Mouse (Mus musculus): Measurements from ENCODE around the gene Cmpk2. TPM values are rescaled to one million over a fixed set of nuclear protein-coding genes. Genes with fewer than 3 reads are reported as not detected.
"Not testable (repeated sequence)": the region's sequence is repeated elsewhere in the genome, so short reads cannot be mapped to it uniquely, and the experiment has no call there.

Cmpk2 gene
- 11.7 and 11.8 TPM in 2 replicates for polyA plus RNA-seq (2014; fragmentation: Nextera tagmentation; extraction: Ambion mirVana)

DNA sequence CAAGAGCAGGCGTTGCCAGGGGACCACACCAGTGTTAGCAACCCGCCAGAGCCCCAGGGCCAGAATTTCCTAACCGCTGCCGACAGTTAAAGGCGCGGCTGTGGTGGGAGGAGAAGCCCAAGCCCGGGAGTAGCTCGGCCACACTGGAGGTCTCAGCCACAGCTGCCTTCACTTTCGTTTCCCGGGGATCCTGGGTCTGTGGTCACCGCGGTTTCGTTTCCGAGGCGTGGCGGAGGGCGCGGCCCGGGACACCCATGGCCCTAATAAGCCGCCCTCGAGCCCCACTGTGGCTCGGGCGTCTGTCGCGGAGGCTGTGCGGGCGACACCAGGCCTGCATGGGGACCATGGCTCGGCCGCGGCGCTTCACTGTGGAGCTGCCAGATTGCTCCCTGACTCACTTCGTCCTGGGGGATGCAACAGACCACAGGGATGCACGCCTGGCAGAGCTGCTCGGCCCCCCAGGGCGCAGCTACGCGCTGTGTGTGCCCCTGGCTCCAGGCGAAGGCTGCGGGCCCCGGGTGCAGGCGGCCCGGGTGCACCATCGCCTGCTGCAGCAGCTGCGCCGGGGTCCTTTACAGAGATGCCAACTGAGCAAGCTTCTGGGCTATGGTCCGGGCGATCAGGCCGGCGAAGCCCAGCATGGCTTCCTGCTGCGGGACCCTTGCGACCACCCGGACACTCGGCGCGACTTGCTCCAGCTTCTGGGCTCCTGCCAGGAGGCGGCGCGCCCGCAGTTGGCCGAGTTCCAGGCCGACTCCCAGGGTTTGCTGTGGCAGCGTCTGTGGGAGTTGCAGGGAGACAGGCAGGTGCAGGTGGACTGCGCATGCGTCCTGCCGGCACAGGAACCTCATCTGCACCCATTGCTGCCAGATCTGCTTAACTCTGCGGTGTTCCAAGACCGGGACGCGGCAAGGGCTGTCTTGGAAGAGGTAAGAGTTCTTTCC, at the start of gene Cmpk2:
Gene Cmpk2, plus strand, starts transcription at position 107 of the 944 bp plus-strand sequence.
- under 1% methylated on average over 63 of the region's 69 CpGs for WGBS
- peak within 1 kb of the TSS; percentile 85 for H3K27ac ChIP-seq (ENCODE audit: low read depth, low read length)

GRCm38 (mm10) chr12:26424841-26425240, 44.2 kb upstream of the Cmpk2 start:
- no peaks in the 10 kb centered on the region for H3K9me3 ChIP-seq (replicated peaks; ENCODE audit: control insufficient read depth, low read length)
- H3K36me3 ChIP-seq (ENCODE audit: control insufficient read depth, insufficient read depth, low read length) = no peaks in the 10 kb centered on the region
- no peak overlapping the region for H3K9ac ChIP-seq (ENCODE audit: low read length)
- DNase-seq (ENCODE audit: low spot score) = peak; percentile 79
- no peak overlapping the region for H3K4me3 ChIP-seq (ENCODE audit: low read depth, low read length)
- no peak overlapping the region for H3K4me2 ChIP-seq (ENCODE audit: low read length)
- ATAC-seq = no peak
- WGBS = 95% methylated on average over 2 of the region's 2 CpGs
- H3K4me1 ChIP-seq (ENCODE audit: control insufficient read depth, insufficient read depth, low read length) = no peaks in the 10 kb centered on the region
- no peak overlapping the region for H3K27ac ChIP-seq (ENCODE audit: low read depth, low read length)
- H3K27me3 ChIP-seq (replicated peaks; ENCODE audit: control insufficient read depth, insufficient read depth, low read length) = no peaks in the 10 kb centered on the region

More for the DNA sequence above, at the start of gene Cmpk2:
- peak; percentile 92 for ATAC-seq
- no peaks in the 10 kb centered on the region for H3K9me3 ChIP-seq (replicated peaks; ENCODE audit: control insufficient read depth, low read length)
- H3K4me1 ChIP-seq (ENCODE audit: control insufficient read depth, insufficient read depth, low read length) = 0 out of 2 replicates have a peak, but pooled peaks cover 3% of the 10 kb centered on the region
- H3K9ac ChIP-seq (ENCODE audit: low read length) = peak within 1 kb of the TSS; percentile 85
- H3K4me3 ChIP-seq (ENCODE audit: low read depth, low read length) = peak within 1 kb of the TSS; percentile 64
- H3K36me3 ChIP-seq (ENCODE audit: control insufficient read depth, insufficient read depth, low read length) = no peaks in the 10 kb centered on the region
- peak; percentile 89 for DNase-seq (ENCODE audit: low spot score)
- H3K27me3 ChIP-seq (replicated peaks; ENCODE audit: control insufficient read depth, insufficient read depth, low read length) = no peaks in the 10 kb centered on the region
- H3K4me2 ChIP-seq (ENCODE audit: low read length) = peak within 1 kb of the TSS; percentile 98

DNA sequence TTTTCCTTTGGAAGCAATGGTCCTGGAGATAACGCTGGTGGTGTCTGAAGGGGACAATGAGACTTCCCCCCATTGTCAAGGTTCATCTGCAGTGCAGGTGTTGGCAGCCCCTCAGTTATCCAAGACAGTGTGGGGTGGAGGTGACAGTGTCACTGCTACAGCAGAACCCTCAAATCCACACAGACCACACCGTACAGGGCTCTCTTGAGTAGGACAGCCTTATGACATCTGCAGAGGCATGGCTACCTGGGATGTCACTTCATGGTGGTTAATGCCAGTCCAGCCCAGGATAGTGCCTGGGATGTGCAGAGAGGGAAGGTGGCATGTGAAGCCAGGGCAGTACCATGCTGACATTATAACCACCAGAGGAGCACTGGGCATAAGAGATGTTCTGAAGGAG, 40.2 kb upstream of the Cmpk2 start:
- H3K9ac ChIP-seq (ENCODE audit: low read length); DNase-seq (ENCODE audit: low spot score); H3K27me3 ChIP-seq (replicated peaks; ENCODE audit: control insufficient read depth, insufficient read depth, low read length); ATAC-seq; H3K4me1 ChIP-seq (ENCODE audit: control insufficient read depth, insufficient read depth, low read length); H3K4me2 ChIP-seq (ENCODE audit: low read length); H3K4me3 ChIP-seq (ENCODE audit: low read depth, low read length); H3K27ac ChIP-seq (ENCODE audit: low read depth, low read length); H3K9me3 ChIP-seq (replicated peaks; ENCODE audit: control insufficient read depth, low read length); H3K36me3 ChIP-seq (ENCODE audit: control insufficient read depth, insufficient read depth, low read length): not testable (repeated sequence)
- WGBS = 86% methylated on average over 2 of the region's 2 CpGs

GRCm38 (mm10) chr12:26436334-26436733, 32.7 kb upstream of the Cmpk2 start:
- Histone ChIP-seq H3K4me1 (ENCODE audit: control insufficient read depth, insufficient read depth, low read length) (no peaks in the 10 kb centered on the region), H3K4me3 (ENCODE audit: low read depth, low read length) (no peak overlapping the region), H3K36me3 (ENCODE audit: control insufficient read depth, insufficient read depth, low read length) (no peaks in the 10 kb centered on the region), H3K27me3 (replicated peaks; ENCODE audit: control insufficient read depth, insufficient read depth, low read length) (no peaks in the 10 kb centered on the region), H3K27ac (ENCODE audit: low read depth, low read length) (no peak overlapping the region), H3K9ac (ENCODE audit: low read length) (no peak overlapping the region), H3K4me2 (ENCODE audit: low read length) (no peak overlapping the region), H3K9me3 (replicated peaks; ENCODE audit: control insufficient read depth, low read length) (no peaks in the 10 kb centered on the region)
- 91% methylated on average over 4 of the region's 4 CpGs for WGBS
- no peak for DNase-seq (ENCODE audit: low spot score)
- no peak for ATAC-seq

DNA sequence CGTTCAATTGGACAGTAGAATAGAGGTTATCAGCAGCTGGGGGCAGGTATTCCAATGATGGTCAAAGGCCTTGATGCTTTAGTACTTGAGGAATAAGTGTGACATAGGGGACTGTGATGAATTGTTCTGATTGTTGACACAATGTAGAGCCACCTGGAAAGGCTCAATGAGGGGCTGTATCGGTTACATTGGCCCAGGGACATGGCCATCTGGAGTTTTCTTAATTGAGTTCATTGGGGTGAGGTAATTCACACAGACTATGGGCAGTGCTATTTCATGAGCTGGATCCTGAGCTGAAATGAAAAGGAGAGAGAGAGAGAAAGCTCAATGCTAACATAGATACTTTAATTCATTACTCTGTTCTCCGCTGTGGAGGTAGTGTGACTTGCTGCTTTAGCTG, 31.1 kb upstream of the Cmpk2 start:
- DNase-seq (ENCODE audit: low spot score) (peak; percentile 33), ATAC-seq (no peak)
- WGBS = 62% methylated on average over 3 of the region's 3 CpGs
- Histone ChIP-seq H3K9ac (ENCODE audit: low read length) (no peak overlapping the region), H3K36me3 (ENCODE audit: control insufficient read depth, insufficient read depth, low read length) (no peaks in the 10 kb centered on the region), H3K9me3 (replicated peaks; ENCODE audit: control insufficient read depth, low read length) (no peaks in the 10 kb centered on the region), H3K27me3 (replicated peaks; ENCODE audit: control insufficient read depth, insufficient read depth, low read length) (no peaks in the 10 kb centered on the region), H3K4me2 (ENCODE audit: low read length) (no peak overlapping the region), H3K4me1 (ENCODE audit: control insufficient read depth, insufficient read depth, low read length) (no peaks in the 10 kb centered on the region), H3K4me3 (ENCODE audit: low read depth, low read length) (no peak overlapping the region), H3K27ac (ENCODE audit: low read depth, low read length) (no peak overlapping the region)

DNA sequence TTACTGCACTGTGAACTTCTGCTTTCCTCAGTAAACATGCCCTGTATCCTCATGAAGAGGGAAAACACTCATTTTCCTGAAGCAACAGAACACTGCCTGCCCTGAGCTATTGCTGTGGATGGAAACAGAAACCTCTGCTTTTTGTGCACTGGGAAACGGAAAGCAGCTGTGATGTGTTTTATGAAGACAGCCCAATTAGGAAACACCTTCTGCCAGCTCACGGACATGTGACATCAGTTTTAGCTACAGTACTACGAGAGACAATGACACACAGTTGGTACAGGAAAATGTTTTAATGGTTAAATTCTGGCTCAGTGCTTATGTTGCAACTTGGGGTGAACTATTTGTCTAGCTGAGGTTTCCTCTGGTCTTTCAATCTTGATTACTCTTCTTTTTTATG, 29.6 kb upstream of the Cmpk2 start:
- Histone ChIP-seq H3K27ac (ENCODE audit: low read depth, low read length) (no peak overlapping the region), H3K4me3 (ENCODE audit: low read depth, low read length) (no peak overlapping the region), H3K4me1 (ENCODE audit: control insufficient read depth, insufficient read depth, low read length) (no peaks in the 10 kb centered on the region), H3K36me3 (ENCODE audit: control insufficient read depth, insufficient read depth, low read length) (no peaks in the 10 kb centered on the region), H3K4me2 (ENCODE audit: low read length) (no peak overlapping the region), H3K27me3 (replicated peaks; ENCODE audit: control insufficient read depth, insufficient read depth, low read length) (no peaks in the 10 kb centered on the region), H3K9ac (ENCODE audit: low read length) (no peak overlapping the region), H3K9me3 (replicated peaks; ENCODE audit: control insufficient read depth, low read length) (no peaks in the 10 kb centered on the region)
- WGBS = 65% methylated on average over 3 of the region's 3 CpGs
- no peak for DNase-seq (ENCODE audit: low spot score)
- ATAC-seq = no peak

- no peak overlapping the region for H3K4me3 ChIP-seq (ENCODE audit: low read depth, low read length)
- H3K9ac ChIP-seq (ENCODE audit: low read length) = no peak overlapping the region
- H3K4me1 ChIP-seq (ENCODE audit: control insufficient read depth, insufficient read depth, low read length) = no peaks in the 10 kb centered on the region
- H3K36me3 ChIP-seq (ENCODE audit: control insufficient read depth, insufficient read depth, low read length) = no peaks in the 10 kb centered on the region
- no peaks in the 10 kb centered on the region for H3K27me3 ChIP-seq (replicated peaks; ENCODE audit: control insufficient read depth, insufficient read depth, low read length)
- ATAC-seq (no peak), DNase-seq (ENCODE audit: low spot score) (peak; percentile 75)
- 0% methylated on average over 2 of the region's 2 CpGs for WGBS
- H3K4me2 ChIP-seq (ENCODE audit: low read length) = no peak overlapping the region
- no peaks in the 10 kb centered on the region for H3K9me3 ChIP-seq (replicated peaks; ENCODE audit: control insufficient read depth, low read length)
- H3K27ac ChIP-seq (ENCODE audit: low read depth, low read length) = no peak overlapping the region
These were observed 24.9 kb upstream of the Cmpk2 start for GRCm38 (mm10) chr12:26444054-26444453.

GRCm38 (mm10) chr12:26444511-26444910, 24.5 kb upstream of the Cmpk2 start:
- H3K4me2 ChIP-seq (ENCODE audit: low read length) = no peak overlapping the region
- H3K4me3 ChIP-seq (ENCODE audit: low read depth, low read length) = no peak overlapping the region
- H3K9ac ChIP-seq (ENCODE audit: low read length) = no peak overlapping the region
- H3K36me3 ChIP-seq (ENCODE audit: control insufficient read depth, insufficient read depth, low read length) = no peaks in the 10 kb centered on the region
- ATAC-seq (no peak), DNase-seq (ENCODE audit: low spot score) (no peak)
- 88% methylated on average over 2 of the region's 2 CpGs for WGBS
- no peaks in the 10 kb centered on the region for H3K9me3 ChIP-seq (replicated peaks; ENCODE audit: control insufficient read depth, low read length)
- no peaks in the 10 kb centered on the region for H3K27me3 ChIP-seq (replicated peaks; ENCODE audit: control insufficient read depth, insufficient read depth, low read length)
- H3K4me1 ChIP-seq (ENCODE audit: control insufficient read depth, insufficient read depth, low read length) = no peaks in the 10 kb centered on the region
- no peak overlapping the region for H3K27ac ChIP-seq (ENCODE audit: low read depth, low read length)

GRCm38 (mm10) chr12:26446377-26447045, 22.5 kb upstream of the Cmpk2 start:
- H3K27ac ChIP-seq (ENCODE audit: low read depth, low read length) = no peak overlapping the region
- no peak overlapping the region for H3K4me2 ChIP-seq (ENCODE audit: low read length)
- H3K36me3 ChIP-seq (ENCODE audit: control insufficient read depth, insufficient read depth, low read length) = no peaks in the 10 kb centered on the region
- no peak overlapping the region for H3K4me3 ChIP-seq (ENCODE audit: low read depth, low read length)
- no peak for DNase-seq (ENCODE audit: low spot score)
- H3K9me3 ChIP-seq (replicated peaks; ENCODE audit: control insufficient read depth, low read length) = no peaks in the 10 kb centered on the region
- no peak for ATAC-seq
- H3K27me3 ChIP-seq (replicated peaks; ENCODE audit: control insufficient read depth, insufficient read depth, low read length) = no peaks in the 10 kb centered on the region
- no peak overlapping the region for H3K9ac ChIP-seq (ENCODE audit: low read length)
- WGBS = 91% methylated on average over 4 of the region's 4 CpGs
- H3K4me1 ChIP-seq (ENCODE audit: control insufficient read depth, insufficient read depth, low read length) = no peaks in the 10 kb centered on the region
